Mouse (Mus musculus) stomach, postnatal 0 days (tissue): Measurements from ENCODE around the gene Tet3.

ENCODE experiments used
- CTCF ChIP-seq: IDR thresholded peaks from 2 replicates; pipeline ENCODE4 v1.5.1; 2016; ENCODE audit warnings: antibody characterized with exemption, low read depth, mild to moderate bottlenecking, moderate library complexity
- EP300 ChIP-seq: optimal IDR thresholded peaks from 2 replicates; pipeline ENCODE3; 2016; ENCODE audit warnings: antibody characterized with exemption

DNA sequence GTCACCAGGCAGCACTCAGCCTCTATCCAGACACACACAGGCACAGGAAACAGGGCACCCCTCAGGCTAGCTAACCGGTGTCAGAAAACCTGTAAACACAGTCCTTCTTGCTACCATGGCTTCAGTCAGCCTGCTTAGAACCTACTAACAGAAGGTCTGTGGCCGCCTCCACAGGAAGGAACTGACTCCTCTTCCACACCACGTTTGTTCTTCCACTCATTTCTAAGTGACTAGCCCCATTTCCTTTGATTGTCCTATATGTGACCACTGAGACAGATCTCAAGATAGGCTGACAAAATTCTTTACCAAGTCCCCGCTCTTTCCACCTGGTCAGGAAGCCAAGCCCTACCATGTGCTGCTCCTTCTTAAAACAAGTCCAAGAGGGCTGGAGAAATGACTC is 10.0 kb downstream of the Tet3 start:
- no peak for TF ChIP-seq CTCF
- no peak for TF ChIP-seq EP300
